Mouse (Mus musculus) embryonic facial prominence, embryonic 10.5 days (tissue): ENCODE measurements around the gene Siah1a. TPM values are rescaled to one million over a fixed set of nuclear protein-coding genes. Genes with fewer than 3 reads are reported as not detected.
A peak's percentile ranks its signal among the peaks of the same experiment; 100 is the strongest.

Experiments used
- DNase-seq: peaks from one replicate; pipeline ENCODE4 v3.0.0-alpha.2; 2017; ENCODE audit warnings: low spot score
- H3K27ac ChIP-seq: fragments of 300-500 bp; sonication (generic); replicated peaks from 2 replicates; pipeline ENCODE4 v1.5.1; 2016; ENCODE audit warnings: mild to moderate bottlenecking
- H3K27me3 ChIP-seq: fragments of 300-500 bp; sonication (generic); replicated peaks from 2 replicates; pipeline ENCODE4 v1.6.1; 2016; ENCODE audit warnings: low read depth, mild to moderate bottlenecking; ENCODE audit not compliant: poor library complexity, severe bottlenecking
- H3K36me3 ChIP-seq: fragments of 300-500 bp; sonication (generic); replicated peaks from 2 replicates; pipeline ENCODE4 v1.6.1; 2016; ENCODE audit warnings: mild to moderate bottlenecking, moderate library complexity
- H3K4me1 ChIP-seq: fragments of 300-500 bp; sonication (generic); 2 replicates; pipeline ENCODE4 v1.6.1; 2016
- H3K4me3 ChIP-seq: fragments of 300-500 bp; sonication (generic); 2 replicates; pipeline ENCODE4 v1.5.1; 2016; ENCODE audit warnings: mild to moderate bottlenecking, moderate library complexity
- H3K9me3 ChIP-seq: fragments of 300-500 bp; sonication (generic); 2 replicates; pipeline ENCODE4 v1.6.1; 2016; ENCODE audit warnings: mild to moderate bottlenecking
- WGBS: fragments of 180-500 bp; shearing (Covaris S2); methylation state at CpG from one replicate; pipeline ENCODE4 v1.1.7; 2016; 5-methylcytosine and 5-hydroxymethylcytosine counted together
- polyA plus RNA-seq: library from polyadenylated mRNA; unstranded; fragments of >200 nt; fragmentation: Nextera tagmentation; extraction: Ambion mirVana; gene quantifications from 2 replicates; pipeline ENCODE4 v1.2.1, GENCODE M21; 2016

The Siah1a gene
- polyA plus RNA-seq, result 49.3 and 50.5 TPM in 2 replicates

DNA sequence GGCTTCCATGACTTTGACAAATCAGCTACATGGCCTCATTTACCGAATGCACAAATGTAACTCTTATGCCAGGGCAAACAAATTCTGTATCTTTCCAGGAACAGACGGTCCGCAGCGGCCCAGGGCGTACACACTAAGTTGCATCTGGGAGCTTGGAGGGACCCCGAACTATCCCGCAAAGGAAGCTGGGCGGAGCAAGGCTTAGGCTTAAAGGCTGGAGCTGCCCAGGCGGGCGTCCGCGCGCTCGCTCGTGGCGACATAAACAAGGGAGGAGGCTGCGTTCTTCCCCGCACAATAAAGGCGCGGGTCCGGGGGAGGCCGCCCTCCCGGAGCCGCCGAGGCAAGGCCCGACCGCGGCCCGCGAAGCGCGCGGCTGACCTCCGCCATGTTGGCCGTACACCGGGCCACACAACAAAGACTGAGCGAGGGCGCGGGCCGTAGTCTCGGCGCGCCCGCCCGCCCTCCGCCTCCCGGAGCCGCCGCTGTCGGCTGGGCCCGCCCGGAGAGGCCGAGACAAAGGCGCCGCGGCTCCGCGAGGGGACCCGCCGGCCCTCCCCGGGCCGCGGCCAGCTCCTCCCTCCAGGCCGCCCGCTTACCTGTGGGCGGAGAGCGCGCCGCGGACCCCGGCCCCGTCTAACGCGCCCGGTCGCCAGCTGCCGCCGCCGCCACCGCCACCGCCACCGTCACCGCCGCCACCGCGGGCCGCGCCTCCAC is at the start of gene Siah1a, which contains the start of gene Gm10638:
TSS of gene Siah1a (minus strand) at position 714 of the 714 bp plus-strand sequence.
TSS of gene Gm10638 (plus strand) at position 479 of the 714 bp plus-strand sequence.
- no peaks in the 10 kb centered on the region for H3K27me3 ChIP-seq
- WGBS, result 2% methylated on average over 88 of the region's 88 CpGs
- no peaks in the 10 kb centered on the region for H3K9me3 ChIP-seq
- no peaks in the 10 kb centered on the region for H3K36me3 ChIP-seq
- peak within 1 kb of the TSS; percentile 94 for H3K4me3 ChIP-seq
- H3K4me1 ChIP-seq, result peaks cover 25% of the 10 kb centered on the region
- peak; percentile 78 for DNase-seq
- H3K27ac ChIP-seq, result peak within 1 kb of the TSS; percentile 100

DNA sequence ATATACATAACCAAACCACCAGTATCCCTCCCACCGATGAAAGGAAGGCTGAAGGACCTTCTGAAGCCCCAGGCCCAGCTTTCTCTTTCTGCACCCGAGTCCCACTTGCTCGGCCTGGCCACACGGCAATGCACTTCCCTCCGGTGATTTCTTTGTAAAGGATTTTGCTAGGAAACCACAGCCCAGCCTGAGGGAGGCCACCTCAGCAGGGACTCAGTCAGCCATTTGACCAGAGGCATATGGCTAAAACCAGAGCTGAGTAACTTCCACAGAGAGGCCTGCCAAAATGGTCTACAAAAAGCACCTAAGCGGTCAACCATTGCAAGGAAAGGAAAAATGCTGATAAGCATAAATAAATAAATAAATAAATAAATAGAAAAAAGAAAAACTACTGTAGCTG is 49.0 kb upstream of the Siah1a start:
- no peak overlapping the region for H3K4me3 ChIP-seq
- 57% methylated on average over 6 of the region's 6 CpGs for WGBS
- H3K4me1 ChIP-seq, result peaks cover 5% of the 10 kb centered on the region; the same call in 1 of the 2 replicates
- no peak for DNase-seq
- H3K36me3 ChIP-seq, result no peaks in the 10 kb centered on the region
- no peak overlapping the region for H3K27ac ChIP-seq
- no peaks in the 10 kb centered on the region for H3K27me3 ChIP-seq
- no peaks in the 10 kb centered on the region for H3K9me3 ChIP-seq

DNA sequence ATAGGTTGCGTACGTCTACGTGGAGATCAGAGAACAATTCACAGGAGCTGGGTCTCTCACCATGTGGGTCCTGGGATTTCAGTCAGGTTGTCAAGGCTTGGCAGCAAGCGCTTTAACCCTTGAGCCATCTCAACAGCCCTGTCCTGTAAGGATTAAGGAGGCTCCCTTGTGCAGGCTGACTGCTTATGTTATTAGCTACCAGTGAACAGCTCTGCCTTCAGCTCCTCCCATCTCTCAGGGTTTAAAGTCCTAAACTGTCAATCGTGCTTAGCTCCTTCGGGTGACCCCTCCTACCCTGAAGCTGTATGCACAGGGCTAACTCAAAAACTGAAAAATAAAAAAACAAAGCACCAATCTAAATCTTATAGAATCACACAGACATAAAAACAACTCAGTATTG is 45.8 kb upstream of the Siah1a start:
- no peak for DNase-seq
- Histone ChIP-seq H3K36me3 (no peaks in the 10 kb centered on the region), H3K9me3 (no peaks in the 10 kb centered on the region), H3K4me1 (peaks cover 21% of the 10 kb centered on the region), H3K4me3 (no peak overlapping the region), H3K27me3 (no peaks in the 10 kb centered on the region), H3K27ac (no peak overlapping the region)
- 85% methylated on average over 6 of the region's 6 CpGs for WGBS

DNA sequence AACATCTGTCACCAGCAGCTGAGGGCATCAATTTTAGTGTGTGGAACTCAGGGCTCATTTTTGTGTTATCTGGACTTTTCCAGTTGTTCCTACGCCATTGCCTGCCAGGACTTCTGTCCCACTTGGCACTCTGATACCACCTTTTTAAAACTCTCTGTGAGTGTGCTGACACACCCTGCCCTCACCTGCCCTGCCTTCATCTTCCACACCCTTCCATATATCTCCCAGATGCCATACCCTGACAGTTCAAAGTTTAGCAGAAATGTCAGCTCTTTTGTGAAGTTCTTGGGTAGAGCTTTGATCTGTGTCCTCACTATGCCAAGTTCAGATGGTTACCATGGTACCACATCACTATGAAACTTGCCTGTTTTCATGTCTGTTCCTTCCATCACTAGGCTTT is 43.8 kb upstream of the Siah1a start:
- Histone ChIP-seq H3K4me1 (peaks cover 21% of the 10 kb centered on the region), H3K9me3 (no peaks in the 10 kb centered on the region), H3K4me3 (no peak overlapping the region), H3K27me3 (no peaks in the 10 kb centered on the region), H3K27ac (no peak overlapping the region), H3K36me3 (no peaks in the 10 kb centered on the region)
- no peak for DNase-seq
- 83% methylated on average over 1 of the region's 1 CpGs for WGBS

DNA sequence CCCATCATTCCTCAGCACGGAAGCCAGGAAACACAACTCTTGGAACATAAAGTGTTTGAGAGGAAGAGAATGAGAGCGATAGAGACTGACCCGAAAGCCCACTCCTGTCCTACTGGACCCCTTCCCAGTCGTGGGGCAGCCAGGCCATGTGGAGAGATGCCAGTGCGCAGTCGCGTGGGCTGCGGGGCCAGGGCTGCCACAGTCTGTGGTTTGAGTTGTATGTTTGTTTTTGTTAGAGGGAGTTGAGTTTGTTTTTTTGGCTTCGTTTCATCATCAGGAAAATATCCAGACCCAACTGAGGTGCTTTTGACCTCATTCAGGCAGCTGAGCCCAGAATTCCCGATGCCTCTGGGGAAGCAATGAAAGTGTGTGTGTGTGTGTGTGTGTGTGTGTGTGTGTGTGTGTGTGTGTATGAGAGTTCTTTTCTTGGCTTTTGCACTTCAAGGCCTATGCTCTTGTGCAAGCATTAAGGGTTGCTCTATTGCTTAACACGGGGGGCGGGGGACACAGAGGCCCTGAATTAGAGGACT is 42.2 kb upstream of the Siah1a start:
- H3K9me3 ChIP-seq, result no peaks in the 10 kb centered on the region
- H3K27ac ChIP-seq, result peak overlapping the region; percentile 44; the same call in 1 of the 2 replicates
- peak; percentile 40 for DNase-seq
- H3K27me3 ChIP-seq, result no peaks in the 10 kb centered on the region
- no peak overlapping the region for H3K4me3 ChIP-seq
- H3K4me1 ChIP-seq, result peaks cover 21% of the 10 kb centered on the region
- no peaks in the 10 kb centered on the region for H3K36me3 ChIP-seq
- WGBS, result 80% methylated on average over 12 of the region's 12 CpGs

DNA sequence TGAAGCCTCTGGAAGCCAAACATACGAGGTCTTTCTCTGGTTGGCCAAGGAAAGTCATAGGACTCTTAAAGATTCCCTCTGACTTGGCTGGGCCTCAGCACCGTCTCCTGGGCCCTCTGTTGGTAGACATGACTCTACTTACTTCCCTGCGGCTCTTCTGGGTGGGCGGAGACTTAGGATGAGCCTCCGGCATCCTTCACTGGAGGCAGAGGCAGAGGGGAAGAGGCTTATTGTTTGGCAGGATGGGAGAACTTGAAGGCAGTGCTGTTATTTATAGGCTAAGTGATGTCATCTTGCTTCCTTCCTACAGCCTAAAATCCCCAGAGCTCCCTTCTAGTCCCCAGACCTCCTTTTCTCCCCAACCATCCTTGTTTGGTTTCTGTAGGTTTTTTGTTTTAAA is 40.8 kb upstream of the Siah1a start:
- 48% methylated on average over 5 of the region's 5 CpGs for WGBS
- H3K36me3 ChIP-seq, result no peaks in the 10 kb centered on the region
- H3K27ac ChIP-seq, result no peak overlapping the region
- H3K4me1 ChIP-seq, result peaks cover 21% of the 10 kb centered on the region
- no peaks in the 10 kb centered on the region for H3K27me3 ChIP-seq
- no peak for DNase-seq
- no peaks in the 10 kb centered on the region for H3K9me3 ChIP-seq
- no peak overlapping the region for H3K4me3 ChIP-seq

DNA sequence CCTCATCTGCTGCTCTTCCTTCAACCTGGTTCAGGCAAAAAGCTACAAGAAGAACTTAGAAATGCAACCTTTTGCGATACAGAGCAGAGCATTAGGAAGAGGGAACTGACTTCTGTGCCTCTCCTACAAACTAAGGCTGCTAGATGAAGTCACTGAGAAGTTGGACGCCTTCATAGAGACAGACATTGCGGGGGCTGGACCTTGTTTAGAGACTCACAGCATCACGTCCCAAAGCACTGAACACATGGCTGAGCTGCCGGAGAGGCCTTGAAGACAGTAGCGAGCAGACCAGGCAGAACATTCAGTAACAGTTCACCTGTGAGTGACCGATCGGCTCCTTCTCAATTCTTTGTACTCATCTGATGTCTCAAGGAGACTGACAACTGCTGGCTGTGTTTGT is 35.4 kb upstream of the Siah1a start:
- Histone ChIP-seq H3K4me3 (no peak overlapping the region), H3K36me3 (no peaks in the 10 kb centered on the region), H3K27me3 (no peaks in the 10 kb centered on the region), H3K27ac (no peak overlapping the region), H3K4me1 (no peaks in the 10 kb centered on the region), H3K9me3 (no peaks in the 10 kb centered on the region)
- DNase-seq, result no peak
- 90% methylated on average over 8 of the region's 8 CpGs for WGBS

DNA sequence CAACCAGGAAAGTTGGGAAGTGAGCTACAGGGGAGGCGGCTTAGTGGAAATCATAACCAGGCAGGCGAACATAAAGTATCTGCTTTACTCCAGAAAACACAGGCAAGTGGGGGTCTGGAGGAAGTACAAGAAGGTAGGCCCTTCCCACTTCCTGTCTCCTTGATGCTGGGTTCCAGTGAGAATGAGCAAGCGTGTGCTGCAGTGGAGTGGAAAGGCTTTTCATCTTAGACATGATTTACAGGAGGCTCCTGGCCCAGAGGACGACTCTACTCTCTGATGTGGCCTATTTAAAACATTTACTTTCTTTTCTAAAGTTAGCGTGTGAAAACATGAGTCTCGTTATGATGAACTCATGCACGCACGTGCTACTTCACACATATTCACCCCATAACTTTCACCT is 33.5 kb upstream of the Siah1a start:
- DNase-seq, result no peak
- Histone ChIP-seq H3K27ac (no peak overlapping the region), H3K9me3 (no peaks in the 10 kb centered on the region), H3K36me3 (no peaks in the 10 kb centered on the region), H3K4me1 (no peaks in the 10 kb centered on the region), H3K27me3 (no peaks in the 10 kb centered on the region), H3K4me3 (no peak overlapping the region)
- 90% methylated on average over 8 of the region's 8 CpGs for WGBS

DNA sequence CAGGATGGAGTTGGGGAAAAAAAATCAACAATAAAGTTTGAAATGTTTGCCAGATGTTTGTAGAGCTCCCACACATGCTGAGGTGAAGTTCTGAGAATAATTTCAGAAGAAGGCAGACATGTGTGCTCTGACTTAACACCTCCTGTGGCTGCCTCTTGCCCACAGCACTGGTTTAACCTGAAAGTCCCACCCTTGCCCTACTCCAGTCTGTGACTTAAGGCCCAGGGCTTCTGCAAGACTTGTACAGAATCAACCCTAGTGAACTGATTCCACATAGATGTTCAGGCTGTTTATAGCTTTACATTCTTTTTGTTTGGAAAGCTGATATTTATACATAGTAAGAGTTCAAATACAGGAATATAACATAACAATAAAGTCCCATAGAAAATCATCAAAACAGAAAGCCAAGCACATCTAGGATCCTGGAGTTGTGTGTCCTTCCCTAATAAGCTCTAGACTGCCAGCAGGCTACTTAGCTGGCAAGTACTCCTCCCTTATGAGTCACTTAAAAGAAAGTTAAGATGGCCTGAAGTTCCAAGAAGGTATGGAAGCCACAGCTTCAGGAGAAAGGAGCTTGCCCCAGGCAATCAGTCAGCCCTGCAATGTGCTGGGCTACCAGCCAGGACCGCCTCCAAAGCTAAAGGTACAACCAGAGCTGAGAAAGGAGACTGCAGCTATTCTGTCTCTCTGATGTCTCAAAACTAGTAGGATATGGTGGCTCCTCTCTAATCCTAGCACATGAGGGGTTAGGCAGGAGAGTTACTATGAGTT is 24.4 kb upstream of the Siah1a start:
- Histone ChIP-seq H3K27ac (no peak overlapping the region), H3K36me3 (no peaks in the 10 kb centered on the region), H3K4me3 (no peak overlapping the region), H3K27me3 (no peaks in the 10 kb centered on the region), H3K9me3 (no peaks in the 10 kb centered on the region), H3K4me1 (no peaks in the 10 kb centered on the region)
- no peak for DNase-seq
- 76% methylated on average over 1 of the region's 1 CpGs for WGBS

DNA sequence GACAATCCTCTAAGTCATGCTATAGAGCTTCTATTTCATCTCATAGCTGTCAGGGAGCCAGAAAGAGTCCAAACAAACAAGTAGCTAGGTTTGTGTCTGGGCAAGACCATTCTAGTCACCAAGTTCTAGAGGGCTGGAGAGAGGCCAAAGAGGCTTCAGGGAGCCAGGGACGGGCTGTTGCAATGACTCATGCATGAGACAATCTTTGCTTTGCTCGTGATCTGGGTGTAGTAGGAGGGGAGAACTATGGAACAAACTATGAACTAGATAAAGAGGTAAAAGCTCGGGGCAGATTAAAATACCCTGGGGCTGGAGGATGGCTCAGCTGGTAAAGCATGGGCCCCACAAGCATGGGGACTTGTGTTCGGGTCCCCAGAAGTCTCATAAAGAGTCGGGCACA is 22.8 kb upstream of the Siah1a start:
- Histone ChIP-seq H3K36me3 (no peaks in the 10 kb centered on the region), H3K4me1 (no peaks in the 10 kb centered on the region), H3K27me3 (no peaks in the 10 kb centered on the region), H3K27ac (no peak overlapping the region), H3K4me3 (no peak overlapping the region), H3K9me3 (no peaks in the 10 kb centered on the region)
- WGBS, result 82% methylated on average over 5 of the region's 5 CpGs
- DNase-seq, result no peak

DNA sequence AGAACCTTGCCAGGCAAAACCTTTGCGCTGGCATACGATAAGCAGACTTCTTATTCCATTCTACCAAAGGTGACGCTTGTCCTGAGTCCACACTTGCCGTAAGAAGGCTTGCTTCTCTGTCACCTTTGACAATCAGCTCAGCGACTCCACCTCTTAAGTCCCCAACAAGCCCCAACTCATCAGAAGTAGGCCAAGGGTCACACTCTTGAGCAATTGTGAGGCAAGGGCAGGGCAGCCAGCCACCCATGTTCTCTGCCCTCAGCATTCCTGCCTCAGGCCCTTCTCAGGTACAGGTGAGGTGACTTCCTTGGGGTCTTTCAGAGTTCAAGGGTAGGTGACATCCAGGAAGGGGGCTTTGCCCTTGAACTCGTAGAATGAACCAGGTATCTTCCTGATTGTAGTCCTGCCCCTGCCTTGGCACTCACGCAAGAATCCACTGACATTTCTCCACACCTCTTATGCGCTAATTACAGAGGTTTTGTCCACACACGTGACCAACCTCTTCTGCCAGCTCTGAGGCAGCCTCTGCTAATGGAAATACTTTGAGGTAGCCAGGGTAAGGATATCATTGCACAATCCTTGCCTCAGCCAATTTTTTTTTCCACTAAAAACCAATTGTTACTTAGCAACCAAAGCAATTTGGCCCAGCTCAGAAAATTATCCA is 20.9 kb upstream of the Siah1a start:
- H3K27ac ChIP-seq, result no peak overlapping the region
- WGBS, result 86% methylated on average over 9 of the region's 9 CpGs
- no peak for DNase-seq
- no peaks in the 10 kb centered on the region for H3K9me3 ChIP-seq
- H3K4me1 ChIP-seq, result no peaks in the 10 kb centered on the region
- H3K27me3 ChIP-seq, result no peaks in the 10 kb centered on the region
- no peaks in the 10 kb centered on the region for H3K36me3 ChIP-seq
- H3K4me3 ChIP-seq, result no peak overlapping the region

DNA sequence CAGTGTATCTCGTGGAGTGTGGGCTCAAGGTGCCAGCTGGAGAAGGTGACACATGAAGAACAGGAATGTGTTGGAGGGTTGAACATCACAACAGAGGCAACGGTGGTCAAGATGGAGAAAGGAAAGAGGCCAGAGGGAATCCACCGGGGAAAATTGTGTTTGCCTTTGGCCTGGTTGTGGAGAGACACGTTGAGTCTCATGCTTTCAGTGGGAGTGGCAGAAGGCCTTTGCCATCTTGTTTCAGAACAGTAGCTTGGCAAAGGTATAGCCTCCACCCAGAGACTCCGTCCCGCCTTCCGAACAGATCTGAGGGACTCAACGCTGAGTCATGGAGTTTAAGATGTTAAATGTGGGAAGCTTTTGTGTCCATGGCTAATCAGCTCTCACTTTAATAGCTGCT is 19.9 kb upstream of the Siah1a start:
- H3K4me1 ChIP-seq, result no peaks in the 10 kb centered on the region
- no peaks in the 10 kb centered on the region for H3K27me3 ChIP-seq
- no peak overlapping the region for H3K27ac ChIP-seq
- WGBS, result 93% methylated on average over 8 of the region's 8 CpGs
- no peaks in the 10 kb centered on the region for H3K36me3 ChIP-seq
- DNase-seq, result no peak
- no peaks in the 10 kb centered on the region for H3K9me3 ChIP-seq
- no peak overlapping the region for H3K4me3 ChIP-seq
